Mouse (Mus musculus) lung, adult 2 months (tissue): Measurements from ENCODE around the gene Mrgpre.

ENCODE experiments used
- CTCF ChIP-seq: fragments of 200-500 bp; IDR thresholded peaks from 2 replicates; pipeline ENCODE4 v1.5.1; 2011; ENCODE audit warnings: mild to moderate bottlenecking, low read length, control low read depth; ENCODE audit not compliant: insufficient read depth
- POLR2A ChIP-seq: fragments of 200-500 bp; IDR thresholded peaks from 2 replicates; pipeline ENCODE4 v1.6.1; 2011; ENCODE audit warnings: low read depth, mild to moderate bottlenecking, control low read depth, low read length, borderline replicate concordance; ENCODE audit errors: extremely low read depth

GRCm38 (mm10) chr7:143829504-143830331 lies 45.4 kb upstream of the Mrgpre start:
- TF ChIP-seq CTCF = peak; percentile 66
- peak; percentile 62; the same call in 1 of the 2 replicates for TF ChIP-seq POLR2A
